Mouse (Mus musculus): ENCODE data around the gene Rnf208. TPM values are rescaled to one million over a fixed set of nuclear protein-coding genes. Genes with fewer than 3 reads are reported as not detected.

Rnf208 gene
- polyA plus RNA-seq (2014; fragmentation: Illumina TruSeq; extraction: RNeasy Lipid Tissue Mini Kit (QIAGEN cat#74804); ENCODE audit: insufficient read depth, low read depth, low replicate concordance): 2.1 TPM

DNA sequence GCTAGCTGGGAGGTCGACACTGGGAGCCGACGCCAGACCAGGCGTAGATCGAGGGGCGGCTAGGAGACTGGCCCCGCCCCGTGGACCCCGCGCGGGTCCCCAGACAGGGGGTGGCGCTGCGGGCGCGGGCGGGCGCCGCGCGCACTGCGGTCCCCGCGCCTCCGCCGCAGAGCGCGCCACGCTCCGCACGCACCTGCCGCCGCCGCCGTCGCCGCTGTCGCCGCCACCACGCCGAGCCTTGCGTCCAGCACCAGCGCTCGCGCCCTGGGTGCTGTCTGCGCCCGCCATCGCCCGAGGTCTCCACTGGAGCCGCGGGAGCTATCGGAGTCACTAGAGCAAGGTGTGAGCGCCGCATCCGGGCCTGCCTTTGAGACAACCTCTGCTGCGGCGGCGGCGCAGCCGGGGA lies at the start of gene Rnf208, which contains the start of gene Cysrt1:
Rnf208 (plus strand) TSS at position 155 of the 406 bp plus-strand sequence.
Cysrt1 (minus strand) TSS at position 352 of the 406 bp plus-strand sequence.

GRCm38 (mm10) chr2:25196172-25196954 lies 45.7 kb upstream of the Rnf208 start, which contains the start of gene Tor4a:
Gene Tor4a (minus strand): TSS chr2:25196886.

GRCm38 (mm10) chr2:25211121-25211670 lies 30.9 kb upstream of the Rnf208 start, which contains the start of gene Nelfb:
Gene Nelfb (minus strand): TSS chr2:25211489.

DNA sequence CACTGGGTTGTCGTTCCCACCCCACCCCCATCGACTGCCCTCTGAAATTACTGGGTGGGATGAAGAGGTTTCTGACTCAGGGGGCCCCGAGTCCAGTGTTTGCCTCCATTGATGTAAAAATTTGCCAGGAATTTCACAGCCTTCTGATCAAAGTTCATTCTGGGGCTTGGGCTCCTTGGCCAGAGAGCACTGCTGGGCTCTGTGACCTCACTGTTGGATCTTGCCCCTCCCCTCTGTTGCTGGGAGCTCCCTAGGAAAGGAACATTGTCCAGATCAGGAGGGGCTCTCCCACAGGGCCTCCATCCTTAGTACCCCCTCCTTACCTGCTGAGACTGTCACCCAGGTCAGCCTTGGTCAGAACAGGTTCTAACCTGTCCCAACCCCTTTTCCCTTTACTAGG lies 27.6 kb upstream of the Rnf208 start, which contains the start of gene Stpg3:
Stpg3 (minus strand) TSS at position 194 of the 400 bp plus-strand sequence.

GRCm38 (mm10) chr2:25218445-25218844 lies 23.6 kb upstream of the Rnf208 start, which contains the start of gene Fam166a:
Gene Fam166a (plus strand): TSS chr2:25218745.

DNA sequence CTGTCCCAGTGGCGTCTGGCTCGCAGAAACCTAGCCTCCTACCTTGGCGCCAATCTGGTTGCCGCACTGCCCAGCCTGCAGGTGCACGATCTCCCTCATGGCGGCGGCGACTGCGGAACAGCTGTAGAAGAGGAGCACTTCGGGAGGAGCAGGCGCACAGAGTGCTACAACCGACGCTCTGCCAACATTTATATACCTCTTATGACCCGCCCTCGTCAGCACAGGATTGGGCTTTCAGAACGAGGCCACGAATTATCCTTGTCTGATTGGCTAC lies 17.6 kb upstream of the Rnf208 start, which contains the start of gene Tubb4b:
Tubb4b (minus strand) TSS at position 211 of the 274 bp plus-strand sequence.

GRCm38 (mm10) chr2:25234050-25234449 lies 8.0 kb upstream of the Rnf208 start, which contains the start of gene Slc34a3:
Gene Slc34a3 (minus strand): TSS chr2:25234364.

DNA sequence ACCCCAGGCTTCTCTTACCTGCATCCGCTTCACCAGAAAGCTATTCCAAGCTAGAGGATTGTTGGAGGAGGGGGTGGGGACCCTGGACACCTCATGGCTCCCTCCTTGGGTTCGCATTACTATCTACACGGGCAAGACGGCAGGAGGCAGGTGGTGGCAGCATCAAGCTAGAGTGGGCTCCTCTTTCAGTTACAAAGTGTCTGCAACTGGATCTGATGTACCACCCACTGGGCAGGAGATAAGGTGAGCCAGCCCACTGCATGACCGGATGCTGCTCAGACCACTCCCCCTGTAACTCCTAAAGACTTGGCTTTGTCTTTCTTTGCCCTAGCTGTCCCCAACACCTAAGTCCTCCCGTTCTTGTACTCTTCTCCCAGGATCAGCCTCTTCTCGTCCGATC lies 5.4 kb upstream of the Rnf208 start, which contains the start of gene Rnf224:
Rnf224 (minus strand) TSS at position 174 of the 400 bp plus-strand sequence.

DNA sequence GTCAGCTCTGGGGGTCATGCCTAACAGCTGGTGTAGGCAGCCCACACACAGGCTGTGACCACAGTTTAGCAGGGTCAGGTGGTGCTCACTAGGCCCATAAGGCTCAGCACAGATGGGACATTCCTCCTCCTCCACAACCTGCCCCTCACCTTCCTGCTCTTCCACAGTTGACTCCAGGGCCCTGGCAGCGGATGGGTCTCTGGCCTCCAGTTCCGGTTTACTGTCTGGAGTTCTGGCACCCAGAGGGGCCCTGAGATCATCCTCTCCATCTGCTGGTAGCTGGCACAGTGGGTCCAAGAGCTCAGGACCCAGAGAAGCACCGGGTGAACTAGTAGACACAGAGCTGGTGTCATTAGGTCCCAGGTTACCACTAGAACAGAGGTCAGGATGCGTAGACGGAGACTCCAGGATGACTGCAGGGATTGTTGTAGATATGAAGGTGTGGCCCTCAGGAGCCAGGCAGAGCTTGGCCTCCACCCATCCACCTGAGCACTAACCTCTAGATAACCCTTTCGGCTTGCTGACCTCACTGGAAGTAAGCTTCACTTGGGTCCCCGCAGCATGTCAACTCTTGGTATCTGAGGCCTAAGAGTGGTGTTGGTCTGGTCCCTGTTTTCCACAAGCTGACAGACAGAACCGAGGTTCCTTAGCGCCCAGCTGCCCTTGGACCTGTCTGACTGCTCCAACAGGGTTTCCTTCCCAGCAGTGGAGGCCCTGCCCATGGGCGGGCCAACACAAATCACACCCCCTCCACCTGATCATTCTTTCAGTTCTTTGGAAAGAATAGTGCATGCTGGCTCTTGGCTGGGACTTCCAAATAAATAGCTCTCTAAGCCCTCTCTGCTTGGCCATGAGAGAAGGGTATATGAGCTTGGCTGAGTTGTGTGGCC lies 4.4 kb downstream of the Rnf208 start, which contains the start of gene AL732309.1:
AL732309.1 (minus strand) TSS at position 681 of the 890 bp plus-strand sequence.

DNA sequence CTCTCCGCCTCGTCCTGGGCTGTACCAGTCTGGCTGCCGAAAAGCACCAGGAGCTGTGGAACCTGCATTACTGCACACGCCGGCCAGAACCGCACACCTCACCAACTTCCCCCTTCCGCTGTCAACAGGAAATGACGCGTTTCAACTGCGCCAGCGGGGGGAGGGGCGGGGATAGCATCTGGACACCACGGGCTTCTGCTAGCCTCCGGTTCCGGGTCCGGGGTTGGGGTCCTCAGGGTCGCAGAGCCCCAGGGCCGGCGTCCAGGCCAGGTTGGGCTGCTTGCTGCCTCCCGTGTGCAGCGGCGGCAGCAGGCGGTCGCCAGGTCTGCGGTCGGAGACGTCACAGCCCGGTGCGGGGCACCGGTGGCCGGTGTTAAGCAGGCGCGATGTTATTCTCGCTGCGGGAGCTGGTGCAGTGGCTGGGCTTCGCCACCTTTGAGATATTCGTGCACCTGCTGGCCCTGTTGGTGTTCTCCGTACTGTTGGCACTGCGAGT lies 13.3 kb downstream of the Rnf208 start, which contains the start of gene Tmem203:
Tmem203 (plus strand) TSS at position 156 of the 496 bp plus-strand sequence.

DNA sequence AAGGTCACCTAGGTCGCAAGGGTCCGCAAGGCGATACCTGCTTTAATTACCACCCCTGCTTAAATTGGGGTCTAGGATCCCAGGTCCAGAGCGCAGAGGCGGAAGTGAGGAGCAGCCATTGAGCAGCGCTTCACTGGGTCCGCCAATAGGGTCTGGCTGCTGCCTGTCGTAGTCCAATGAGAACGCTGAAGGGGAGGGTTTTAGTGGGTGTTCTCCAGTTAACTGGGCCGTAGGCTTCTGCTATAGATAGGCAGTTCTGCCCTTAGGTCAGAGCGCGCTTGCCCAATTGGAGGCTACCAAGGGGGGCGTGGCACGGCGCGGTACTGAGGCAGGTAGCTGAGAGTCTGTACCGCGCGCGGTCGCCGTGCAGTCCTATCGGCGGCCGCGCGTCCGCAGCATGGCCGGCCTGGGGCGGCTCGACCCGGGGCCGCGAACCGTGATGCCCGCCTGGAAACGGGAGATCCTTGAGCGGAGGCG lies 20.3 kb downstream of the Rnf208 start, which contains the start of gene Tprn:
Tprn (plus strand) TSS at position 328 of the 477 bp plus-strand sequence.

DNA sequence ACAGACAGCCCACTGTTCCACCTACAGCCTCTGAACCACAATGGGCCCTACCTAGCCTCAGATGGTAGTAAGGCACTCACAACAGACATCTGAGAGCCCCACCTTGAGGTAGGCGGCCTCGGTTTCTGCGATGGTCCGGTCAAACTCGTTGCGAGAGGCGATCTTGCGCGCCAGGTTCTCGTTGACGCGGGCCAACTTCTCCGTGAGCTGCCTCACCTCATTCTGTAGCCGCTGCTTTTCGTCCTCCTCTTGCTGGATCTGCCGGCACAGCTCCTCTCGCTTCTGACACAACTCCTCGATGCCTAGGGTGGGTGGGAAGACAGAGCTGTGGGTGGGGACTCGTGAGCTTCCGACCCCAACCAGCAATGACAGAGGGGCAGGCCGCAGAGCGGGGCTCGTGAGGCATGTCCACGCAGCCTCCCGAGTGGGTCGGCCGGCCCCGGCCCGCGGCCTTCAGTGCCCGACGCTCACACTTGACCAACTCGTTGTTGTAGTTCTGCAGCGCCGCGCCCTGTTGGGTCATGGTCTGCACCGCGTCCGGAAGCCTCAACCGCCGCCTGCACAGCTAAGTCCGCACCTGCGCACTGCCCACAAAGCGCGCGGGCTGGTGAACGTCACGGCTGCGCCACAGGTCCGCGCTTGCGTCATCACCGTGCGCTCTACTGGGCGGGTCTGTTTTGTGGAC lies 29.9 kb downstream of the Rnf208 start, which contains the start of the genes Ssna1 and Anapc2:
Ssna1 (minus strand) TSS at position 612 of the 685 bp plus-strand sequence.
Anapc2 (plus strand) TSS at position 652 of the 685 bp plus-strand sequence.

DNA sequence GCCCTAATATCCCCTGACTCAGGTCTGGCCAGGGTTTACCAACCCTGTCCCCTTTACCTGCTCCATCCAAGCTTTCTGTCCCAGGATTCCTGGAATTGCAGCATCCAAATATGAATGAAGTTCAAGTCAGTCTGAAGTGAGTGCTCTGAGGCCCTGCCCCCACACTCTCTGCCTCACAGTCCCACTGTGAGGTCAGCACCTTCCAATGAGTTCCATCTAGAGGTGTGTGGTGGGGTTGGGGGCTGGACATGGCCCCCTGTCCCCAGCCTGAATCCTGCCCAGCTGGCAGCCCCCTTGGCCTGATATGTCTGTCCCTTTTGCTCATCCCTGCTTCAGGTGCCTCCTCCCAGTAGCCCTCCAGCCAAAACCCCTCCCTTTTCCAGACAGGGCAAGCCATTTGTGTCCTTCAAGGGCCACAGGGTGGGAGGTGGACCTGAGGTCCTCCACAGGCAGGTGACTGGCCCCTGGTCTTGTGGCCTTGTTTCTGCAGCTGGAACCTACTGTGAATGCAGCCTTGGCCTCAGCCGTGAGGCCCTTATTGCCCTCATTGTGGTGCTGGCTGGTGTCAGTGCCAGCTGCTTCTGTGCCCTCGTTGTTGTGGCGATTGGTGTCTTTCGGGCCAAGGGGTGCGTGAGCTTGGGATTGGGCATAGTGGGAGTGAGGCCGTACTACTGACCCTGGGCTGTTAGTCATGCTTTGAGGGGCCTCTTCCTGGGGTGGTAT lies 46.0 kb downstream of the Rnf208 start, which contains the start of gene Tmem210:
Tmem210 (plus strand) TSS at position 219 of the 723 bp plus-strand sequence.

DNA sequence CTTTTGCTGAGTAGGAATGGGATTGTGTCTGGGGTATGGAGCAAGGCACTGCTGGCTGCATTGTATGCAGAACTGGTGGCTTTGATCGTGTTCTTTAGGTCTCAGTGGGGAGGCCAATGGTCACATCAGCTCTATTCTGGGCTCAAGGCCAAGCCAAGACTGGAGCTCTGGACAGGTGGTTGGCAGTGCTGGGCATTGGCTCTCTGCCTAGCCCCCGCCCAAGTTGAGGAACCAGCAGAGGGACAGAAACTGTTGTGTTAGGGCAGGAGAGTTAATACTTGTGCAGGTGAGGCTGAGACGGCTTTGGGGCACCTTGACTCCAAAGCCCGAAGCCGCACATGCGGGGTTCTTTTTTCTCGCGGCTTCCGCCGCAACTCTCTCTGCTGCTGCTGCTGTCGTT lies 47.6 kb downstream of the Rnf208 start, which contains the start of gene Lrrc26:
Lrrc26 (plus strand) TSS at position 265 of the 400 bp plus-strand sequence.

Other genes with a start within 250 kb of the Rnf208 start
- 29.3 TPM for gene Nsmf, start 187.9 kb upstream of the Rnf208 start, polyA plus RNA-seq (2014; fragmentation: Illumina TruSeq; extraction: RNeasy Lipid Tissue Mini Kit (QIAGEN cat#74804); ENCODE audit: insufficient read depth, low read depth, low replicate concordance)
- 2.4 TPM for gene Entpd8, start 162.0 kb upstream of the Rnf208 start, polyA plus RNA-seq (2014; fragmentation: Illumina TruSeq; extraction: RNeasy Lipid Tissue Mini Kit (QIAGEN cat#74804); ENCODE audit: insufficient read depth, low read depth, low replicate concordance)
- 1.9 TPM for gene Noxa1, start 147.1 kb upstream of the Rnf208 start, polyA plus RNA-seq (2014; fragmentation: Illumina TruSeq; extraction: RNeasy Lipid Tissue Mini Kit (QIAGEN cat#74804); ENCODE audit: insufficient read depth, low read depth, low replicate concordance)
- 28.7 TPM for gene Nrarp, start 61.5 kb upstream of the Rnf208 start, polyA plus RNA-seq (2014; fragmentation: Illumina TruSeq; extraction: RNeasy Lipid Tissue Mini Kit (QIAGEN cat#74804); ENCODE audit: insufficient read depth, low read depth, low replicate concordance)
- 18.3 TPM for gene Tor4a, start 45.4 kb upstream of the Rnf208 start, polyA plus RNA-seq (2014; fragmentation: Illumina TruSeq; extraction: RNeasy Lipid Tissue Mini Kit (QIAGEN cat#74804); ENCODE audit: insufficient read depth, low read depth, low replicate concordance)
- gene Nelfb, start 30.8 kb upstream of the Rnf208 start, polyA plus RNA-seq (2014; fragmentation: Illumina TruSeq; extraction: RNeasy Lipid Tissue Mini Kit (QIAGEN cat#74804); ENCODE audit: insufficient read depth, low read depth, low replicate concordance): 41.8 TPM
- gene Stpg3, start 27.6 kb upstream of the Rnf208 start, polyA plus RNA-seq (2014; fragmentation: Illumina TruSeq; extraction: RNeasy Lipid Tissue Mini Kit (QIAGEN cat#74804); ENCODE audit: insufficient read depth, low read depth, low replicate concordance): not detected
- gene Fam166a, start 23.5 kb upstream of the Rnf208 start, polyA plus RNA-seq (2014; fragmentation: Illumina TruSeq; extraction: RNeasy Lipid Tissue Mini Kit (QIAGEN cat#74804); ENCODE audit: insufficient read depth, low read depth, low replicate concordance): not detected
- gene Tubb4b, start 17.6 kb upstream of the Rnf208 start, polyA plus RNA-seq (2014; fragmentation: Illumina TruSeq; extraction: RNeasy Lipid Tissue Mini Kit (QIAGEN cat#74804); ENCODE audit: insufficient read depth, low read depth, low replicate concordance): 379 TPM
- not detected for gene Slc34a3, start 7.9 kb upstream of the Rnf208 start, polyA plus RNA-seq (2014; fragmentation: Illumina TruSeq; extraction: RNeasy Lipid Tissue Mini Kit (QIAGEN cat#74804); ENCODE audit: insufficient read depth, low read depth, low replicate concordance)
- gene Rnf224, start 5.5 kb upstream of the Rnf208 start, polyA plus RNA-seq (2014; fragmentation: Illumina TruSeq; extraction: RNeasy Lipid Tissue Mini Kit (QIAGEN cat#74804); ENCODE audit: insufficient read depth, low read depth, low replicate concordance): not detected
- 0.30 TPM for gene Cysrt1, start 197 bp downstream of the Rnf208 start, polyA plus RNA-seq (2014; fragmentation: Illumina TruSeq; extraction: RNeasy Lipid Tissue Mini Kit (QIAGEN cat#74804); ENCODE audit: insufficient read depth, low read depth, low replicate concordance)
- 6.2 TPM for gene AL732309.1, start 4.6 kb downstream of the Rnf208 start, polyA plus RNA-seq (2014; fragmentation: Illumina TruSeq; extraction: RNeasy Lipid Tissue Mini Kit (QIAGEN cat#74804); ENCODE audit: insufficient read depth, low read depth, low replicate concordance)
- gene Tmem203, start 13.2 kb downstream of the Rnf208 start, polyA plus RNA-seq (2014; fragmentation: Illumina TruSeq; extraction: RNeasy Lipid Tissue Mini Kit (QIAGEN cat#74804); ENCODE audit: insufficient read depth, low read depth, low replicate concordance): 15.5 TPM
- 6.2 TPM for gene Tprn, start 20.4 kb downstream of the Rnf208 start, polyA plus RNA-seq (2014; fragmentation: Illumina TruSeq; extraction: RNeasy Lipid Tissue Mini Kit (QIAGEN cat#74804); ENCODE audit: insufficient read depth, low read depth, low replicate concordance)
- 68.9 TPM for gene Ssna1, start 30.2 kb downstream of the Rnf208 start, polyA plus RNA-seq (2014; fragmentation: Illumina TruSeq; extraction: RNeasy Lipid Tissue Mini Kit (QIAGEN cat#74804); ENCODE audit: insufficient read depth, low read depth, low replicate concordance)
- gene Anapc2, start 30.2 kb downstream of the Rnf208 start, polyA plus RNA-seq (2014; fragmentation: Illumina TruSeq; extraction: RNeasy Lipid Tissue Mini Kit (QIAGEN cat#74804); ENCODE audit: insufficient read depth, low read depth, low replicate concordance): 38.0 TPM
- gene Tmem210, start 45.9 kb downstream of the Rnf208 start, polyA plus RNA-seq (2014; fragmentation: Illumina TruSeq; extraction: RNeasy Lipid Tissue Mini Kit (QIAGEN cat#74804); ENCODE audit: insufficient read depth, low read depth, low replicate concordance): not detected
- gene Lrrc26, start 47.7 kb downstream of the Rnf208 start, polyA plus RNA-seq (2014; fragmentation: Illumina TruSeq; extraction: RNeasy Lipid Tissue Mini Kit (QIAGEN cat#74804); ENCODE audit: insufficient read depth, low read depth, low replicate concordance): 22.2 TPM
- not detected for gene Grin1, start 76.9 kb downstream of the Rnf208 start, polyA plus RNA-seq (2014; fragmentation: Illumina TruSeq; extraction: RNeasy Lipid Tissue Mini Kit (QIAGEN cat#74804); ENCODE audit: insufficient read depth, low read depth, low replicate concordance)
- 31.9 TPM for gene Man1b1, start 90.1 kb downstream of the Rnf208 start, polyA plus RNA-seq (2014; fragmentation: Illumina TruSeq; extraction: RNeasy Lipid Tissue Mini Kit (QIAGEN cat#74804); ENCODE audit: insufficient read depth, low read depth, low replicate concordance)
- 18.5 TPM for gene Dpp7, start 114.1 kb downstream of the Rnf208 start, polyA plus RNA-seq (2014; fragmentation: Illumina TruSeq; extraction: RNeasy Lipid Tissue Mini Kit (QIAGEN cat#74804); ENCODE audit: insufficient read depth, low read depth, low replicate concordance)
- 51.2 TPM for gene Uap1l1, start 123.4 kb downstream of the Rnf208 start, polyA plus RNA-seq (2014; fragmentation: Illumina TruSeq; extraction: RNeasy Lipid Tissue Mini Kit (QIAGEN cat#74804); ENCODE audit: insufficient read depth, low read depth, low replicate concordance)
- gene Sapcd2, start 130.1 kb downstream of the Rnf208 start, polyA plus RNA-seq (2014; fragmentation: Illumina TruSeq; extraction: RNeasy Lipid Tissue Mini Kit (QIAGEN cat#74804); ENCODE audit: insufficient read depth, low read depth, low replicate concordance): 1.0 TPM
- gene Entpd2, start 153.6 kb downstream of the Rnf208 start, polyA plus RNA-seq (2014; fragmentation: Illumina TruSeq; extraction: RNeasy Lipid Tissue Mini Kit (QIAGEN cat#74804); ENCODE audit: insufficient read depth, low read depth, low replicate concordance): 7.6 TPM
- 69.7 TPM for gene Npdc1, start 157.1 kb downstream of the Rnf208 start, polyA plus RNA-seq (2014; fragmentation: Illumina TruSeq; extraction: RNeasy Lipid Tissue Mini Kit (QIAGEN cat#74804); ENCODE audit: insufficient read depth, low read depth, low replicate concordance)
- gene Fut7, start 181.0 kb downstream of the Rnf208 start, polyA plus RNA-seq (2014; fragmentation: Illumina TruSeq; extraction: RNeasy Lipid Tissue Mini Kit (QIAGEN cat#74804); ENCODE audit: insufficient read depth, low read depth, low replicate concordance): 1.7 TPM
- gene Abca2, start 186.4 kb downstream of the Rnf208 start, polyA plus RNA-seq (2014; fragmentation: Illumina TruSeq; extraction: RNeasy Lipid Tissue Mini Kit (QIAGEN cat#74804); ENCODE audit: insufficient read depth, low read depth, low replicate concordance): 9.0 TPM
- gene Clic3, start 214.6 kb downstream of the Rnf208 start, polyA plus RNA-seq (2014; fragmentation: Illumina TruSeq; extraction: RNeasy Lipid Tissue Mini Kit (QIAGEN cat#74804); ENCODE audit: insufficient read depth, low read depth, low replicate concordance): 364 TPM
- 44.5 TPM for gene Paxx, start 218.8 kb downstream of the Rnf208 start, polyA plus RNA-seq (2014; fragmentation: Illumina TruSeq; extraction: RNeasy Lipid Tissue Mini Kit (QIAGEN cat#74804); ENCODE audit: insufficient read depth, low read depth, low replicate concordance)
- gene Ptgds, start 227.8 kb downstream of the Rnf208 start, polyA plus RNA-seq (2014; fragmentation: Illumina TruSeq; extraction: RNeasy Lipid Tissue Mini Kit (QIAGEN cat#74804); ENCODE audit: insufficient read depth, low read depth, low replicate concordance): 1.6 TPM

All from lung, adult 10 weeks (tissue).